10 mouse cellular contexts compared by ENCODE assay signal in the genomic region with DNA sequence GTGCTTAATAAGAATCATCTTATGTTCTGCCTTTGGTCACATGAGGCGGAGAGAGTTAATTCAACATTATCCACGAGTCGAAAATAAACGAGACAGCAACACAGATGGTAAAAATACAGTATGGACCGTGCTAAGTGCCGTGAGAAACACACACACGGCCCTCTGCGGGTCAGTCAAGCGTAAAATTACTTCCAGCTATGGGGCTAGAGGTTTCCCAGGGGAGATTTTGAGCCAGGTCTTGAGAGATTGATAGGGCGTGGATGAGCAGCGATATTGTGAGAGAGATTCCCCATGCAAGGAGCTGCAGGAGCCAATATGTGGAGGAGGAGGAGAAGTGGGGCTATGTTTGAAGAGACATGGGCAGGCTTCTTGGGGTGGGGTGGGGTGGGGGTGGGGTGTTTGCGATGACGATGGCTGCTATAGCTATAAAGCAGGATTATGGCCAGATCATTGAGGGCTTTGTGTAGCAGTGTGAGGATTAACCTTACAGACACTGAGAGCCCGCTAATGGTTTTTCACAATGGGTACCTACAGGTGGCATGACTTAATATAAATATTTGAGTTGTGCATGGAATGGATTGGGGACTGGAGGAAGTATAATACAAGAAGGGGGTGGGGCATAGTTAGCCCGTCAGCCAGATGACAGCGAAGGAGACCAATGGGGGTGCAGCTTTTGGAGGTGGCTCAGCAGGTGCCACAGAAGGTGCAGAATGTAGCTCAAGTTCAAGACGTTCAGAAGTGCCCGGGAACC.
DNase-seq lines count a peak whose midpoint lies in the region; ATAC-seq and TF ChIP-seq lines count a peak whose summit lies in the region.
"Had no signal": no experiment of that assay in that cellular context is flagged by ENCODE, and none has a peak within 500 bp of the region (broad histone marks: within the 10 kb centered on the region; RNA-seq: fewer than 3 reads in every experiment).

No protein-coding gene starts in this region.

- H3K4me3 ChIP-seq in forebrain, embryonic 12.5 days (replicated peaks) = no peak overlapping the region
- no peak overlapping the region for H3K4me3 ChIP-seq in forebrain, postnatal 0 days (ENCODE audit: low read depth, low read length)
- no peak overlapping the region for H3K4me3 ChIP-seq in midbrain, embryonic 10.5 days
- no peak overlapping the region for H3K4me3 ChIP-seq in midbrain, embryonic 16.5 days (ENCODE audit: low read depth, low read length)
- H3K4me3 ChIP-seq: erythroblast, embryonic 14.5 days; liver, embryonic 15.5 days had no signal

- H3K27me3 ChIP-seq in forebrain, embryonic 12.5 days = no peaks in the 10 kb centered on the region
- no peaks in the 10 kb centered on the region for H3K27me3 ChIP-seq in forebrain, postnatal 0 days (ENCODE audit: insufficient read depth, low read length)
- no peaks in the 10 kb centered on the region for H3K27me3 ChIP-seq in midbrain, embryonic 10.5 days (ENCODE audit: low read depth, poor library complexity, severe bottlenecking)
- no peaks in the 10 kb centered on the region for H3K27me3 ChIP-seq in midbrain, embryonic 16.5 days (ENCODE audit: control insufficient read depth, insufficient read depth, low read depth, low read length)
- H3K27me3 ChIP-seq: liver, embryonic 15.5 days had no signal

- no peak overlapping the region for H3K9ac ChIP-seq in forebrain, embryonic 12.5 days
- H3K9ac ChIP-seq in forebrain, postnatal 0 days = no peak overlapping the region
- no peak overlapping the region for H3K9ac ChIP-seq in midbrain, embryonic 16.5 days (ENCODE audit: low read depth, low read length)
- H3K9ac ChIP-seq: liver, embryonic 15.5 days had no signal

- no peaks in the 10 kb centered on the region for H3K9me3 ChIP-seq in forebrain, embryonic 12.5 days
- H3K9me3 ChIP-seq in forebrain, postnatal 0 days (ENCODE audit: low read length) = no peaks in the 10 kb centered on the region
- H3K9me3 ChIP-seq in midbrain, embryonic 10.5 days (replicated peaks) = no peaks in the 10 kb centered on the region; the same call in 1 of the 2 replicates
- H3K9me3 ChIP-seq in midbrain, embryonic 16.5 days (replicated peaks; ENCODE audit: control insufficient read depth, low read length, poor library complexity, severe bottlenecking) = no peaks in the 10 kb centered on the region
- H3K9me3 ChIP-seq: liver, embryonic 15.5 days had no signal

- DNase-seq in forebrain, postnatal 0 days = no peak
- DNase-seq in midbrain, embryonic 10.5 days (ENCODE audit: low spot score) = no peak
- DNase-seq in mesoderm, embryonic 11.5 days (ENCODE audit: low read depth, low spot score) = peak; percentile 87
- DNase-seq in urinary bladder, postnatal 25 days (ENCODE audit: low spot score) = no peak
- DNase-seq in adrenal gland, adult (ENCODE audit: inconsistent age in 2 of 2, low spot score in 1 of 2) = no peak
- DNase-seq in cerebellum, postnatal 36 days = no peak

- WGBS in forebrain, embryonic 12.5 days = 53% methylated on average over 18 of the region's 18 CpGs
- 49% methylated on average over 18 of the region's 18 CpGs for WGBS in forebrain, postnatal 0 days
- 70% methylated on average over 18 of the region's 18 CpGs for WGBS in midbrain, embryonic 10.5 days
- 43% methylated on average over 18 of the region's 18 CpGs for WGBS in midbrain, embryonic 16.5 days

- H3K4me1 ChIP-seq in forebrain, embryonic 12.5 days = peaks cover 45% of the 10 kb centered on the region
- H3K4me1 ChIP-seq in forebrain, postnatal 0 days (ENCODE audit: insufficient read depth) = peaks cover 12% of the 10 kb centered on the region; the same call in 1 of the 2 replicates
- H3K4me1 ChIP-seq in midbrain, embryonic 10.5 days = peaks cover 47% of the 10 kb centered on the region
- peaks cover 24% of the 10 kb centered on the region for H3K4me1 ChIP-seq in midbrain, embryonic 16.5 days (ENCODE audit: control insufficient read depth, insufficient read depth, low read length)

- H3K36me3 ChIP-seq in forebrain, embryonic 12.5 days (replicated peaks) = peaks cover 34% of the 10 kb centered on the region
- H3K36me3 ChIP-seq in forebrain, postnatal 0 days (ENCODE audit: insufficient read depth) = no peaks in the 10 kb centered on the region; the same call in 1 of the 2 replicates
- H3K36me3 ChIP-seq in midbrain, embryonic 10.5 days = peaks cover 52% of the 10 kb centered on the region
- peaks cover 5% of the 10 kb centered on the region; the same call in 1 of the 2 replicates for H3K36me3 ChIP-seq in midbrain, embryonic 16.5 days (ENCODE audit: control insufficient read depth, insufficient read depth, low read length)

- ATAC-seq in forebrain, embryonic 12.5 days (ENCODE audit: low FRiP score) = no peak
- ATAC-seq in forebrain, postnatal 0 days = no peak
- no peak for ATAC-seq in midbrain, embryonic 16.5 days

- H3K27ac ChIP-seq in forebrain, embryonic 12.5 days = 0 out of 2 replicates have a peak overlapping the region, but pooled peaks have one; percentile 50
- H3K27ac ChIP-seq in forebrain, postnatal 0 days (ENCODE audit: low read depth, low read length) = no peak overlapping the region
- H3K27ac ChIP-seq in midbrain, embryonic 10.5 days (replicated peaks) = peak overlapping the region; percentile 63
- H3K27ac ChIP-seq in midbrain, embryonic 16.5 days (ENCODE audit: low read length) = no peak overlapping the region
- H3K27ac ChIP-seq: liver, embryonic 15.5 days had no signal

- no peak for TF ChIP-seq CTCF in forebrain, postnatal 0 days (IDR thresholded peaks at IDR 0.05; ENCODE audit: low read depth)

- no peak overlapping the region for H3K4me2 ChIP-seq in forebrain, embryonic 12.5 days
- no peak overlapping the region for H3K4me2 ChIP-seq in forebrain, postnatal 0 days (ENCODE audit: low read depth)
- no peak overlapping the region for H3K4me2 ChIP-seq in midbrain, embryonic 16.5 days (ENCODE audit: low read length)
- H3K4me2 ChIP-seq: liver, embryonic 15.5 days had no signal

Comparison
In these comparisons a context has a peak if more than half of its experiments do, and no peak if none do; other contexts are left out.
1. H3K27ac ChIP-seq: peak in forebrain, embryonic 12.5 days (single experiment) and midbrain, embryonic 10.5 days (single experiment); none in forebrain, postnatal 0 days (single experiment) and midbrain, embryonic 16.5 days (single experiment).